Mouse (Mus musculus): ENCODE data around the gene Huwe1. TPM values are rescaled to one million over a fixed set of nuclear protein-coding genes. Genes with fewer than 3 reads are reported as not detected.

Gene Huwe1
- 38.8 and 42.2 TPM in 2 replicates for polyA plus RNA-seq (2015; fragmentation: Nextera tagmentation; extraction: Ambion mirVana)

GRCm38 (mm10) chrX:151800701-151801511, at the start of gene Huwe1:
Gene Huwe1 (plus strand): TSS chrX:151800807.
- WGBS = 25% methylated on average over 31 of the region's 36 CpGs
- 0 out of 2 replicates have a peak, but pooled peaks cover 3% of the 10 kb centered on the region for H3K27me3 ChIP-seq
- H3K4me3 ChIP-seq = peak within 1 kb of the TSS; percentile 56

GRCm38 (mm10) chrX:151780348-151780747, 20.3 kb upstream of the Huwe1 start:
- no peak overlapping the region for H3K9ac ChIP-seq
- H3K27me3 ChIP-seq = peaks cover 3% of the 10 kb centered on the region; the same call in 1 of the 2 replicates
- H3K4me3 ChIP-seq = no peak overlapping the region
- no peaks in the 10 kb centered on the region for H3K4me1 ChIP-seq
- 82% methylated on average over 1 of the region's 1 CpGs for WGBS
- no peak overlapping the region for H3K4me2 ChIP-seq
- H3K27ac ChIP-seq = no peak overlapping the region
- no peaks in the 10 kb centered on the region for H3K36me3 ChIP-seq
- ATAC-seq (ENCODE audit: insufficient number of reproducible peaks, low FRiP score, low TSS enrichment, low read depth) = no peak
- H3K9me3 ChIP-seq = no peaks in the 10 kb centered on the region

More at GRCm38 (mm10) chrX:151800701-151801511, at the start of gene Huwe1:
- no peaks in the 10 kb centered on the region for H3K36me3 ChIP-seq
- peak within 1 kb of the TSS; percentile 90 for H3K27ac ChIP-seq
- no peaks in the 10 kb centered on the region for H3K9me3 ChIP-seq
- peak within 1 kb of the TSS; percentile 63 for H3K9ac ChIP-seq
- no peaks in the 10 kb centered on the region for H3K4me1 ChIP-seq
- peak within 1 kb of the TSS; percentile 43 for H3K4me2 ChIP-seq
- ATAC-seq (ENCODE audit: insufficient number of reproducible peaks, low FRiP score, low TSS enrichment, low read depth) = peak; percentile 40; the same call in 1 of the 2 replicates

- no peak overlapping the region for H3K4me3 ChIP-seq
- peaks cover 3% of the 10 kb centered on the region; the same call in 1 of the 2 replicates for H3K27me3 ChIP-seq
- H3K27ac ChIP-seq = no peak overlapping the region
- H3K9me3 ChIP-seq = no peaks in the 10 kb centered on the region
- ATAC-seq (ENCODE audit: insufficient number of reproducible peaks, low FRiP score, low TSS enrichment, low read depth) = no peak
- no peaks in the 10 kb centered on the region for H3K36me3 ChIP-seq
- no peak overlapping the region for H3K4me2 ChIP-seq
- H3K4me1 ChIP-seq = no peaks in the 10 kb centered on the region
- 74% methylated on average over 4 of the region's 4 CpGs for WGBS
- no peak overlapping the region for H3K9ac ChIP-seq
These were observed 17.7 kb upstream of the Huwe1 start for GRCm38 (mm10) chrX:151782939-151783338.

GRCm38 (mm10) chrX:151792766-151793165, 7.8 kb upstream of the Huwe1 start:
- Histone ChIP-seq H3K36me3 (no peaks in the 10 kb centered on the region), H3K27ac (no peak overlapping the region), H3K4me1 (no peaks in the 10 kb centered on the region), H3K4me2 (no peak overlapping the region), H3K4me3 (no peak overlapping the region), H3K27me3 (no peaks in the 10 kb centered on the region), H3K9me3 (no peaks in the 10 kb centered on the region), H3K9ac (no peak overlapping the region)
- no peak for ATAC-seq (ENCODE audit: insufficient number of reproducible peaks, low FRiP score, low TSS enrichment, low read depth)
- WGBS = 36% methylated on average over 2 of the region's 2 CpGs

GRCm38 (mm10) chrX:151797970-151798369, 2.6 kb upstream of the Huwe1 start:
- H3K4me3 ChIP-seq = no peak overlapping the region
- no peaks in the 10 kb centered on the region for H3K4me1 ChIP-seq
- 0 out of 2 replicates have a peak, but pooled peaks cover 3% of the 10 kb centered on the region for H3K27me3 ChIP-seq
- H3K9ac ChIP-seq = no peak overlapping the region
- ATAC-seq (ENCODE audit: insufficient number of reproducible peaks, low FRiP score, low TSS enrichment, low read depth) = no peak
- no peaks in the 10 kb centered on the region for H3K36me3 ChIP-seq
- H3K4me2 ChIP-seq = no peak overlapping the region
- no peaks in the 10 kb centered on the region for H3K9me3 ChIP-seq
- no peak overlapping the region for H3K27ac ChIP-seq
- WGBS = 69% methylated on average over 1 of the region's 1 CpGs

- no peaks in the 10 kb centered on the region for H3K36me3 ChIP-seq
- H3K4me3 ChIP-seq = peak overlapping the region; percentile 55
- no peak for ATAC-seq (ENCODE audit: insufficient number of reproducible peaks, low FRiP score, low TSS enrichment, low read depth)
- H3K27ac ChIP-seq = peak overlapping the region; percentile 92
- 0 out of 2 replicates have a peak overlapping the region, but pooled peaks have one; percentile 23 for H3K9ac ChIP-seq
- H3K4me1 ChIP-seq = no peaks in the 10 kb centered on the region
- 26% methylated on average over 13 of the region's 13 CpGs for WGBS
- H3K27me3 ChIP-seq = 0 out of 2 replicates have a peak, but pooled peaks cover 3% of the 10 kb centered on the region
- H3K4me2 ChIP-seq = peak overlapping the region; percentile 46
- H3K9me3 ChIP-seq = no peaks in the 10 kb centered on the region
These were observed 1.8 kb downstream of the Huwe1 start for GRCm38 (mm10) chrX:151802328-151802955.

GRCm38 (mm10) chrX:151802956-151803776, 2.6 kb downstream of the Huwe1 start:
- 30% methylated on average over 76 of the region's 77 CpGs for WGBS
- Histone ChIP-seq H3K27ac (peak overlapping the region; percentile 93), H3K27me3 (0 out of 2 replicates have a peak, but pooled peaks cover 2% of the 10 kb centered on the region), H3K36me3 (no peaks in the 10 kb centered on the region), H3K4me2 (peak overlapping the region; percentile 49), H3K4me3 (peak overlapping the region; percentile 55), H3K9ac (peak overlapping the region; percentile 51), H3K9me3 (no peaks in the 10 kb centered on the region), H3K4me1 (no peaks in the 10 kb centered on the region)
- ATAC-seq (ENCODE audit: insufficient number of reproducible peaks, low FRiP score, low TSS enrichment, low read depth) = peak; percentile 91

GRCm38 (mm10) chrX:151803777-151804101, 3.1 kb downstream of the Huwe1 start:
- Histone ChIP-seq H3K36me3 (no peaks in the 10 kb centered on the region), H3K9me3 (no peaks in the 10 kb centered on the region), H3K4me1 (no peaks in the 10 kb centered on the region), H3K4me2 (peak overlapping the region; percentile 49), H3K4me3 (peak overlapping the region; percentile 55), H3K27me3 (no peaks in the 10 kb centered on the region), H3K9ac (peak overlapping the region; percentile 51), H3K27ac (peak overlapping the region; percentile 93)
- ATAC-seq (ENCODE audit: insufficient number of reproducible peaks, low FRiP score, low TSS enrichment, low read depth) = peak; percentile 30; the same call in 1 of the 2 replicates
- 13% methylated on average over 20 of the region's 20 CpGs for WGBS

- Histone ChIP-seq H3K4me2 (peak overlapping the region; percentile 49), H3K27me3 (no peaks in the 10 kb centered on the region), H3K27ac (peak overlapping the region; percentile 93; the same call in 1 of the 2 replicates), H3K4me3 (peak overlapping the region; percentile 55), H3K4me1 (no peaks in the 10 kb centered on the region), H3K9me3 (no peaks in the 10 kb centered on the region), H3K9ac (peak overlapping the region; percentile 51), H3K36me3 (no peaks in the 10 kb centered on the region)
- no peak for ATAC-seq (ENCODE audit: insufficient number of reproducible peaks, low FRiP score, low TSS enrichment, low read depth)
- 15% methylated on average over 9 of the region's 9 CpGs for WGBS
These were observed 3.8 kb downstream of the Huwe1 start for GRCm38 (mm10) chrX:151804388-151804787.

- Histone ChIP-seq H3K4me2 (no peak overlapping the region), H3K36me3 (no peaks in the 10 kb centered on the region), H3K9me3 (no peaks in the 10 kb centered on the region), H3K9ac (no peak overlapping the region), H3K4me1 (no peaks in the 10 kb centered on the region), H3K27me3 (0 out of 2 replicates have a peak, but pooled peaks cover 2% of the 10 kb centered on the region), H3K27ac (no peak overlapping the region), H3K4me3 (no peak overlapping the region)
- 75% methylated on average over 6 of the region's 6 CpGs for WGBS
- ATAC-seq (ENCODE audit: insufficient number of reproducible peaks, low FRiP score, low TSS enrichment, low read depth) = no peak
These were observed 10.9 kb downstream of the Huwe1 start for GRCm38 (mm10) chrX:151811481-151811880.

- WGBS = 85% methylated on average over 1 of the region's 1 CpGs
- Histone ChIP-seq H3K4me3 (no peak overlapping the region), H3K27ac (no peak overlapping the region), H3K4me2 (no peak overlapping the region), H3K9me3 (no peaks in the 10 kb centered on the region), H3K36me3 (no peaks in the 10 kb centered on the region), H3K4me1 (no peaks in the 10 kb centered on the region), H3K9ac (no peak overlapping the region), H3K27me3 (0 out of 2 replicates have a peak, but pooled peaks cover 2% of the 10 kb centered on the region)
- no peak for ATAC-seq (ENCODE audit: insufficient number of reproducible peaks, low FRiP score, low TSS enrichment, low read depth)
These were observed 13.0 kb downstream of the Huwe1 start for GRCm38 (mm10) chrX:151813656-151814055.

All from limb, embryonic 15.5 days (tissue).